Mouse (Mus musculus): ENCODE measurements around the gene Dhrs1. TPM values are rescaled to one million over a fixed set of nuclear protein-coding genes. Genes with fewer than 3 reads are reported as not detected.
A peak's percentile ranks its signal among the peaks of the same experiment; 100 is the strongest.

The Dhrs1 gene
- polyA plus RNA-seq, 1 experiment from 2014 or later = 81.9 TPM

DNA sequence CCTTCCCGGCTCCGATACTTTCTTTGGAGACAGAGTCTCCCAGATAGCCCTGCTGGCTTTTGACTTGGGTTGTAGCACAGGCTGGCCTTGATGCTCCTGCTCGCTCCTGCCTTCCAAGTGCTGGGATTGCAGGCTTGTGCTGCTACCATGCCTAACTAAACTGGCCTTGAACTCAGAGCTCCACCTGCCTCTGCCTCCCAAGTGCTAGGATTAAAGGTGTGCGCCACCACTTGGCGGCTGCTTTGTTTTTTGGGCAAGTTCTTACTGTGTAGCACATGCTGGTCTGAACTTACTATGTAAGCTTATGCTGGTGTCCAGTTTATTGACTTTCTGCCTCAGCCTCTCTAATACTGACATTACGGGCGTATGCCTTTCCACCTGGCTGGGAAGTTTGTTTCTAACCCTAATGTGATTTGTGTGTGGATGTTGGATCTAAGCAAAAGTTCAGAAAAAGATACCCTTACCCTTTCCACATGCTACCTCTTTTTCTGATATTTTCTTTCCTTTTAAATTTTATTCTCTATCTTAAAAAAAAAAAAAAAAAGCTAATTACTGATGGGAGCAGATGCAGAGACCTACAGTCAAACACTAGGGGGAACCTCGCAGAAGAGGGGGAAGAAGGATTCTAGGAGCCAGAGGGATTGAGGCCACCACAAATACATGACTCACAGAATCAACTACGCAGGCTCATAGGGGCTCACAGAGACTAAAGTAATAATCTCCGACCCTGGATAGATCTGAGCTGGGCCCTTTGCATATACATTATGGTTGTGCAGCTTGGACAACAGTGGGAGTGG lies 1.8 kb upstream of the Dhrs1 start:
- Histone ChIP-seq H3K9me3 (ENCODE audit: control insufficient read depth, low read length) (no peaks in the 10 kb centered on the region), H3K9ac (replicated peaks; ENCODE audit: low read depth, low read length) (no peak overlapping the region), H3K4me3 (replicated peaks; ENCODE audit: low read length) (no peak overlapping the region)

DNA sequence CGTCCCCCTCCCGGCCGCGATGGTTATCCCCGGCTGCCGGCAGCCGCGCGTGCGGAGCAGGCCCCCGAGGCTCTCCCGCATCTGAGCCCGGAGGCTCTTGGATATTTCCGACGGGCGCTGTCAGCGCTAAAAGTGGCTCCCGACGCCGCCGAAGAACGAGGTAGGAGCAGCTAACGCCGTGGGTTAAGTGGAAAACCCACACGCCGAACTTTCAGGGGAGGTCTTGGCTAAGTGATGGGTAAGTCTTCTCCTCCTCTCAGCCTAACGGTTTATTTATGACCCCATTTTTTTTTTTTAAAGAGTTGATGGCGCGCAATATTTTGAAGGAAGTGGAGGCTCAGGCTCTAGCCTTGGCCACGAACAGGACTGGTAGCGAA lies 359 bp upstream of the Dhrs1 start:
- H3K27ac ChIP-seq (ENCODE audit: low read length) = peak overlapping the region; percentile 33; the same call in 1 of the 2 replicates
- no peak for ATAC-seq

More for the DNA sequence above, 1.8 kb upstream of the Dhrs1 start:
- 90% methylated on average over 10 of the region's 10 CpGs for WGBS
- Histone ChIP-seq H3K27me3 (replicated peaks; ENCODE audit: control insufficient read depth, insufficient read depth, low read length) (no peaks in the 10 kb centered on the region), H3K4me1 (replicated peaks; ENCODE audit: control insufficient read depth, insufficient read depth, low read length) (peaks cover 31% of the 10 kb centered on the region), H3K36me3 (ENCODE audit: control insufficient read depth, insufficient read depth) (peaks cover 19% of the 10 kb centered on the region), H3K4me2 (ENCODE audit: low read length) (peak overlapping the region; percentile 84; the same call in 1 of the 2 replicates), H3K27ac (ENCODE audit: low read length) (no peak overlapping the region)
- ATAC-seq = no peak

GRCm38 (mm10) chr14:55743711-55744110 lies 1.8 kb downstream of the Dhrs1 start:
- H3K36me3 ChIP-seq (ENCODE audit: control insufficient read depth, insufficient read depth) = peaks cover 7% of the 10 kb centered on the region
- H3K9ac ChIP-seq (replicated peaks; ENCODE audit: low read depth, low read length) = no peak overlapping the region; the same call in 1 of the 2 replicates
- H3K27me3 ChIP-seq (replicated peaks; ENCODE audit: control insufficient read depth, insufficient read depth, low read length) = no peaks in the 10 kb centered on the region
- WGBS = 22% methylated on average over 10 of the region's 10 CpGs
- 0 out of 2 replicates have a peak overlapping the region, but pooled peaks have one; percentile 16 for H3K4me2 ChIP-seq (ENCODE audit: low read length)
- H3K9me3 ChIP-seq (ENCODE audit: control insufficient read depth, low read length) = no peaks in the 10 kb centered on the region
- H3K27ac ChIP-seq (ENCODE audit: low read length) = no peak overlapping the region
- no peak overlapping the region for H3K4me3 ChIP-seq (replicated peaks; ENCODE audit: low read length)
- ATAC-seq = peak; percentile 70
- H3K4me1 ChIP-seq (replicated peaks; ENCODE audit: control insufficient read depth, insufficient read depth, low read length) = peaks cover 31% of the 10 kb centered on the region

More for the DNA sequence above, 359 bp upstream of the Dhrs1 start:
- Histone ChIP-seq H3K4me2 (ENCODE audit: low read length) (peak overlapping the region; percentile 84), H3K9ac (replicated peaks; ENCODE audit: low read depth, low read length) (peak overlapping the region; percentile 81), H3K4me1 (replicated peaks; ENCODE audit: control insufficient read depth, insufficient read depth, low read length) (peaks cover 31% of the 10 kb centered on the region), H3K36me3 (ENCODE audit: control insufficient read depth, insufficient read depth) (peaks cover 12% of the 10 kb centered on the region), H3K27me3 (replicated peaks; ENCODE audit: control insufficient read depth, insufficient read depth, low read length) (no peaks in the 10 kb centered on the region), H3K9me3 (ENCODE audit: control insufficient read depth, low read length) (no peaks in the 10 kb centered on the region), H3K4me3 (replicated peaks; ENCODE audit: low read length) (peak overlapping the region; percentile 86)
- under 1% methylated on average over 31 of the region's 31 CpGs for WGBS

DNA sequence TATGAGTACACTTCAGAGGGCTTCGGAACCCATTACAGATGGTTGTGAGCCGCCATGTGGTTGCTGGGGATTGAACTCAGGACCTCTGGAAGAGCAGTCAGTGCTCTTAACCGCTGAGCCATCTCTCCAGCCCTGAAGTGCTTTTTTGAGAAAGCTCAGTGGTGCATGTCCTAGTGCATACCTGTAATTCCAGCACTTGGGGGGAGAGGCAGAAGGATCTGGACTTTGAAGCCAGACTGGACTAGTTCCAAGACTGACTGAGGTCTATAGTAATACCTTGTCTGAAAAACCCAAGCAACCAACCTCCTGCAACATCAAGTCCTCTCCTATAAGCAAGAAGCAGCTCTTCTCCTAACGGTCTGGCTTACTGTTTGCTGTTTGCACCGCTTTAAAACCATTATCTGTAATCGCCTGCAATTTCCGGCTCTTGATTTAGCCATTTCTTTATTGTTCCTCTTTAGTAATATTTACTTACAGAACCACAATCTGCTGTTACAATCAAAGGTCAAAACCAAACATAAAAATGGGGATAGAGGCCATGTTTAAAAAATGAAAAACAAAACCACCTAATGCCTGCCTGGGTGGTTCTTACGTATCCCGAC lies 8.3 kb downstream of the Dhrs1 start:
- no peak overlapping the region for H3K27ac ChIP-seq (ENCODE audit: low read length)
- no peaks in the 10 kb centered on the region for H3K27me3 ChIP-seq (replicated peaks; ENCODE audit: control insufficient read depth, insufficient read depth, low read length)
- H3K4me3 ChIP-seq (replicated peaks; ENCODE audit: low read length) = no peak overlapping the region
- H3K4me2 ChIP-seq (ENCODE audit: low read length) = no peak overlapping the region
- H3K4me1 ChIP-seq (replicated peaks; ENCODE audit: control insufficient read depth, insufficient read depth, low read length) = no peaks in the 10 kb centered on the region
- H3K36me3 ChIP-seq (ENCODE audit: control insufficient read depth, insufficient read depth) = peaks cover 7% of the 10 kb centered on the region
- no peak for ATAC-seq
- no peak overlapping the region for H3K9ac ChIP-seq (replicated peaks; ENCODE audit: low read depth, low read length)
- no peaks in the 10 kb centered on the region for H3K9me3 ChIP-seq (ENCODE audit: control insufficient read depth, low read length)
- WGBS = 85% methylated on average over 9 of the region's 9 CpGs

DNA sequence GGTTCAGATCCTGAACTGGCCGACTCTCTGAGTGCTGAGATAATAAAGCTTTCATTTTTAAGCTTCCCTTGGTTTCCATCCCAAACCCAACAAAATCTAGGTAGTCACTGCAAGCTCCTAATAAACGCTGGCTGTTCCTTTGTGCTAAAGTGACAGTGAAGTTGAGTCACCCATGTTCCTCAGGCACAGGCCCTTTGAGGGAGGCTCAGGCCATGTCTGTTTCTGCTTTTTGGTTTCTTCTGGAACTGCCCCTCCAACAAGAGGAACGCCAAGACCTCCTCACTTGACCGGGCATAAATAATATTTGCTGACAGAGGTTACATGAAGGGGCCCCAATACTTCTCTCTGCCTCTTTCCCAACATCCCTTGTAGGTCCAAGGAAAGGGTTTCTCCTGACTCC lies 9.7 kb downstream of the Dhrs1 start:
- Histone ChIP-seq H3K9ac (replicated peaks; ENCODE audit: low read depth, low read length) (no peak overlapping the region), H3K4me1 (replicated peaks; ENCODE audit: control insufficient read depth, insufficient read depth, low read length) (peaks cover 4% of the 10 kb centered on the region), H3K9me3 (ENCODE audit: control insufficient read depth, low read length) (no peaks in the 10 kb centered on the region), H3K4me3 (replicated peaks; ENCODE audit: low read length) (no peak overlapping the region), H3K4me2 (ENCODE audit: low read length) (no peak overlapping the region), H3K36me3 (ENCODE audit: control insufficient read depth, insufficient read depth) (peaks cover 7% of the 10 kb centered on the region), H3K27ac (ENCODE audit: low read length) (no peak overlapping the region), H3K27me3 (replicated peaks; ENCODE audit: control insufficient read depth, insufficient read depth, low read length) (no peaks in the 10 kb centered on the region)
- 83% methylated on average over 4 of the region's 4 CpGs for WGBS
- ATAC-seq = no peak

- Histone ChIP-seq H3K9me3 (ENCODE audit: control insufficient read depth, low read length) (no peaks in the 10 kb centered on the region), H3K4me3 (replicated peaks; ENCODE audit: low read length) (no peak overlapping the region), H3K9ac (replicated peaks; ENCODE audit: low read depth, low read length) (no peak overlapping the region), H3K27me3 (replicated peaks; ENCODE audit: control insufficient read depth, insufficient read depth, low read length) (no peaks in the 10 kb centered on the region), H3K4me1 (replicated peaks; ENCODE audit: control insufficient read depth, insufficient read depth, low read length) (peaks cover 8% of the 10 kb centered on the region), H3K27ac (ENCODE audit: low read length) (no peak overlapping the region), H3K36me3 (ENCODE audit: control insufficient read depth, insufficient read depth) (peaks cover 7% of the 10 kb centered on the region), H3K4me2 (ENCODE audit: low read length) (no peak overlapping the region)
- ATAC-seq = no peak
- WGBS = 72% methylated on average over 3 of the region's 3 CpGs
These were observed 10.2 kb downstream of the Dhrs1 start for GRCm38 (mm10) chr14:55735334-55735733.

- 68% methylated on average over 7 of the region's 7 CpGs for WGBS
- H3K9me3 ChIP-seq (ENCODE audit: control insufficient read depth, low read length) = no peaks in the 10 kb centered on the region
- no peak for ATAC-seq
These were observed 10.6 kb downstream of the Dhrs1 start for GRCm38 (mm10) chr14:55734869-55735268.

GRCm38 (mm10) chr14:55733889-55734288 lies 11.6 kb downstream of the Dhrs1 start:
- 76% methylated on average over 10 of the region's 10 CpGs for WGBS
- Histone ChIP-seq H3K4me2 (ENCODE audit: low read length) (no peak overlapping the region), H3K9ac (replicated peaks; ENCODE audit: low read depth, low read length) (no peak overlapping the region)

More at GRCm38 (mm10) chr14:55734869-55735268, 10.6 kb downstream of the Dhrs1 start:
- H3K36me3 ChIP-seq (ENCODE audit: control insufficient read depth, insufficient read depth) = peaks cover 7% of the 10 kb centered on the region
- H3K4me3 ChIP-seq (replicated peaks; ENCODE audit: low read length) = no peak overlapping the region
- H3K27ac ChIP-seq (ENCODE audit: low read length) = no peak overlapping the region
- H3K9ac ChIP-seq (replicated peaks; ENCODE audit: low read depth, low read length) = no peak overlapping the region
- H3K27me3 ChIP-seq (replicated peaks; ENCODE audit: control insufficient read depth, insufficient read depth, low read length) = no peaks in the 10 kb centered on the region
- no peak overlapping the region for H3K4me2 ChIP-seq (ENCODE audit: low read length)
- H3K4me1 ChIP-seq (replicated peaks; ENCODE audit: control insufficient read depth, insufficient read depth, low read length) = peaks cover 10% of the 10 kb centered on the region

DNA sequence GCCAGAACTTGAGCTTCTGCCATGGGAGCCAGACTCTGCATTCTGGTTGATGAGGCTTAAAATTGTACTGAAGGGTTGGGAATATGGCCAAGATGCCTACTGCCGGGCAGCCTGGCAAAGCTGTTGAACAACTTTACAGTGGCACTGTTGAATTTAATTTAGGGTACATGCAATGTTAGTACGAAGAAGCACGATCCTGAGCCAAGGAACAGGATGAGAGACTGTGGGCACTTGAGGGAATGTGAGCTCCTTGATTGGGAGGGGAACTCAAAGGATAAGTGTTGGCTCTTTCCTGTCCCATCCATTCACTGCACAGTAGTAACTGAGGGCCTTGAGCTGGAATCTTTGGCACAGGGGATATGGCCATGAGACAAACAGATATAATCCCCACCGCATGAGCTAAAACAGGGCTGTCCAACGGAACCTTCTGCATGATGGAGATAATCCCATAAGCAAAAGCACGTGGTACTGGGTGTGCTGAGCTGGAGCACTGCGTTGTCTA lies 14.9 kb downstream of the Dhrs1 start:
- Histone ChIP-seq H3K36me3 (ENCODE audit: control insufficient read depth, insufficient read depth) (no peaks in the 10 kb centered on the region), H3K4me1 (replicated peaks; ENCODE audit: control insufficient read depth, insufficient read depth, low read length) (peaks cover 10% of the 10 kb centered on the region), H3K9ac (replicated peaks; ENCODE audit: low read depth, low read length) (no peak overlapping the region), H3K27me3 (replicated peaks; ENCODE audit: control insufficient read depth, insufficient read depth, low read length) (no peaks in the 10 kb centered on the region), H3K27ac (ENCODE audit: low read length) (peak overlapping the region; percentile 63), H3K4me3 (replicated peaks; ENCODE audit: low read length) (no peak overlapping the region), H3K4me2 (ENCODE audit: low read length) (no peak overlapping the region), H3K9me3 (ENCODE audit: control insufficient read depth, low read length) (no peaks in the 10 kb centered on the region)
- peak; percentile 80 for ATAC-seq
- WGBS = 54% methylated on average over 7 of the region's 7 CpGs

More at GRCm38 (mm10) chr14:55733889-55734288, 11.6 kb downstream of the Dhrs1 start:
- H3K9me3 ChIP-seq (ENCODE audit: control insufficient read depth, low read length) = no peaks in the 10 kb centered on the region
- H3K4me1 ChIP-seq (replicated peaks; ENCODE audit: control insufficient read depth, insufficient read depth, low read length) = peaks cover 10% of the 10 kb centered on the region
- H3K36me3 ChIP-seq (ENCODE audit: control insufficient read depth, insufficient read depth) = peaks cover under 1% of the 10 kb centered on the region
- ATAC-seq = no peak
- no peaks in the 10 kb centered on the region for H3K27me3 ChIP-seq (replicated peaks; ENCODE audit: control insufficient read depth, insufficient read depth, low read length)
- H3K4me3 ChIP-seq (replicated peaks; ENCODE audit: low read length) = no peak overlapping the region
- H3K27ac ChIP-seq (ENCODE audit: low read length) = no peak overlapping the region
